Comparison of ENCODE assay signal across 8 mouse cellular contexts in the genomic region with DNA sequence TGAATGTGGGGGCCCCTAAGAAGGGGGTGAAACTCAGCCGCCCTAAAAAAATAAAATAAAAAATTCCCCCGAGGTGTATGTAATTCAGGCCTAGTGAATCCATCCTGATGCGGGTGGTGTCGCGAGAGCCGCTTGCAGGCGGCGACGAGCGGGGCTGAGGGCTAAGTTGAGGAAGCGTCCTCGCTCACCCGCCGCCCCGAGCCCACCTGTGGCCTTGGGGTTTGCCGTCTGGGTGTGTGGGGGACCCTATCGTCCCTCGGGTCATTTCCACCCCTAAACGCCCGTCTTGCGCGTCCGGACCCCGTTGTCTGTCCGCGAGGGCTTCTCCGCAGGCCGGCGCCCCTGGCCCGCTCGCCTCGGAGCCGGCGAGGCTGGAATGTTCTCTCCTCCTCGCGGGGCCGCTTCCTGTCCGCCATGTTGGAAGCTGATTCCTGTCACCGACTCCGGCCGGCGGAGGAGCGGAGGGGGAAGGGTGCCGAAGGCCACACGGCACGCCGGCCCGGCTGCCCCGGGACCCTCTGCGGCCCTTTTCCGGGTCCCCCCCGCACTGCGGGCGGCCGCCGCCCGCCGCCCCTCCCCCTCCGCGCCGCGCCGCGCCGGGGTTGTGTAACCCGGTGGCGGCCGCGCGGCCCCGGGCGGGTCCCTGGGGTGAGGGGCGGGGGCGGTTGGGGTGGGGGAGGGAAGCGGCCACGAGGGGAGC. TPM values are rescaled to one million over a fixed set of nuclear protein-coding genes. Genes with fewer than 3 reads are reported as not detected.
A peak's percentile ranks its signal among the peaks of the same experiment; 100 is the strongest.
DNase-seq lines count a peak whose midpoint lies in the region; ATAC-seq and TF ChIP-seq lines count a peak whose summit lies in the region.

No protein-coding gene starts in this region.

- DNase-seq in R1 (ENCODE audit: low read depth, low spot score): peak; percentile 73
- DNase-seq in cerebellum, postnatal 25 days: peak; percentile 76 to 79
- peak; percentile 37 to 50 for DNase-seq in frontal cortex, postnatal 36 days (ENCODE audit: low spot score in 2 of 2)
- DNase-seq in left cerebral cortex, adult 2 months (ENCODE audit: extremely low spot score in 1 of 2, low spot score in 2 of 2): peak; percentile 42 to 53
- DNase-seq in right cerebral cortex, adult 2 months (ENCODE audit: low spot score in 2 of 2): peak; percentile 38 to 62
- peak; percentile 69 for DNase-seq in urinary bladder, adult 2 months (ENCODE audit: low spot score)

- peak overlapping the region; percentile 98 for H3K27ac ChIP-seq in hindbrain, embryonic 15.5 days (replicated peaks)
- H3K27ac ChIP-seq in left cerebral cortex, adult 2 months: peak overlapping the region; percentile 95
- peak overlapping the region; percentile 83 for H3K27ac ChIP-seq in macrophage

- peak overlapping the region; percentile 100 for H3K4me3 ChIP-seq in hindbrain, embryonic 15.5 days
- peak overlapping the region; percentile 82 for H3K4me3 ChIP-seq in left cerebral cortex, adult 2 months
- H3K4me3 ChIP-seq in macrophage (ENCODE audit: inconsistent target): peak overlapping the region; percentile 83

- intact Hi-C loops in left cerebral cortex, adult 2 months (cut with DNase I): loop anchor here (5.0 kb wide), 1 partner anchor 105 kb away; no protein-coding TSS in a partner anchor

- no peaks in the 10 kb centered on the region for H3K27me3 ChIP-seq in hindbrain, embryonic 15.5 days

- H3K9ac ChIP-seq in hindbrain, embryonic 15.5 days: peak overlapping the region; percentile 97

- WGBS in hindbrain, embryonic 15.5 days: under 1% methylated on average over 48 of the region's 76 CpGs
- under 1% methylated on average over 50 of the region's 76 CpGs for WGBS in macrophage (ENCODE audit: missing documents)

- no peak for TF ChIP-seq CTCF in left cerebral cortex, adult 2 months (IDR thresholded peaks at IDR 0.05)

- no peaks in the 10 kb centered on the region for H3K9me3 ChIP-seq in hindbrain, embryonic 15.5 days

- H3K36me3 ChIP-seq in hindbrain, embryonic 15.5 days: peaks cover 6% of the 10 kb centered on the region
- peaks cover 15% of the 10 kb centered on the region; the same call in 1 of the 2 replicates for H3K36me3 ChIP-seq in macrophage (ENCODE audit: inconsistent target)

- H3K4me1 ChIP-seq in hindbrain, embryonic 15.5 days (replicated peaks): peaks cover 23% of the 10 kb centered on the region

- peak overlapping the region; percentile 69 for H3K4me2 ChIP-seq in hindbrain, embryonic 15.5 days

- H3K79me2 ChIP-seq in macrophage (ENCODE audit: inconsistent target): peaks cover 55% of the 10 kb centered on the region

- peak; percentile 15 for ATAC-seq in hindbrain, embryonic 15.5 days (ENCODE audit: low FRiP score, low read depth)

RNA-seq across cellular contexts. Expression of a gene that starts 1.0 kb away (rescaled TPM):
- 3.2 and 4.8 TPM in 2 replicates for polyA plus RNA-seq in hindbrain, embryonic 15.5 days (2015; fragmentation: Nextera tagmentation; extraction: Ambion mirVana)
- 10 to 100 TPM; 68.5 to 73.5 TPM for total RNA-seq in left cerebral cortex, adult 2 months (2021)
- total RNA-seq in macrophage (2018; cell fraction: chromatin; rRNA removed): 100 to 1,000 TPM; 153 to 353 (median 255) TPM
- 10 to 100 TPM; 39.9 to 60.8 (median 50.1) TPM for total RNA-seq in macrophage (2018; cell fraction: cytosol; rRNA removed)
- total RNA-seq in macrophage (2018; cell fraction: nucleus; rRNA removed): 100 to 1,000 TPM; 108 to 257 (median 165) TPM
- polyA plus RNA-seq in macrophage (2018): 22.9 to 25.7 TPM (median 24.8 TPM) in 3 replicates
- 16.4 and 19.3 TPM in 2 replicates for polyA plus RNA-seq in urinary bladder, adult 2 months (2012; rRNA removed)

RNA-seq across cellular contexts. Expression of a gene that starts 38.1 kb away (rescaled TPM):
- polyA plus RNA-seq in hindbrain, embryonic 15.5 days (2015; fragmentation: Nextera tagmentation; extraction: Ambion mirVana): 0.29 and 0.34 TPM in 2 replicates
- not detected for total RNA-seq in left cerebral cortex, adult 2 months (2021)
- not detected for total RNA-seq in macrophage (2018; cell fraction: chromatin; rRNA removed)
- total RNA-seq in macrophage (2018; cell fraction: cytosol; rRNA removed): not detected
- total RNA-seq in macrophage (2018; cell fraction: nucleus; rRNA removed): not detected
- not detected in 3 replicates for polyA plus RNA-seq in macrophage (2018)
- polyA plus RNA-seq in urinary bladder, adult 2 months (2012; rRNA removed): not detected in 2 replicates

Comparison
In these comparisons a context has a peak if more than half of its experiments do, and no peak if none do; other contexts are left out.
1. Peak in every context shown above with its lines: DNase-seq, ATAC-seq, H3K4me3 ChIP-seq and H3K27ac ChIP-seq.